Comparison of ENCODE assay signal across 9 mouse cellular contexts in genomic region chr14:49782715-49783531, GRCm38 (mm10). TPM values are rescaled to one million over a fixed set of nuclear protein-coding genes. Genes with fewer than 3 reads are reported as not detected.
A peak's percentile ranks its signal among the peaks of the same experiment; 100 is the strongest.
DNase-seq lines count a peak whose midpoint lies in the region; ATAC-seq and TF ChIP-seq lines count a peak whose summit lies in the region.
"Had no signal": no experiment of that assay in that cellular context is flagged by ENCODE, and none has a peak within 500 bp of the region (broad histone marks: within the 10 kb centered on the region; RNA-seq: fewer than 3 reads in every experiment).

Gene Armh4, minus strand, starts transcription at chr14:49783383.

- no peaks in the 10 kb centered on the region for H3K36me3 ChIP-seq in forebrain, embryonic 11.5 days (ENCODE audit: control insufficient read depth, insufficient read depth, low read length)
- H3K36me3 ChIP-seq in heart, embryonic 14.5 days (ENCODE audit: control insufficient read depth, insufficient read depth, low read length), result no peaks in the 10 kb centered on the region
- H3K36me3 ChIP-seq in kidney, postnatal 0 days (ENCODE audit: insufficient read depth, low read length), result no peaks in the 10 kb centered on the region
- H3K36me3 ChIP-seq in limb, embryonic 14.5 days (ENCODE audit: control insufficient read depth, insufficient read depth, low read length), result no peaks in the 10 kb centered on the region
- no peaks in the 10 kb centered on the region for H3K36me3 ChIP-seq in midbrain, embryonic 15.5 days (replicated peaks)
- no peaks in the 10 kb centered on the region for H3K36me3 ChIP-seq in testis, adult 2 months (ENCODE audit: control insufficient read depth, insufficient read depth, low read length)

- peak; percentile 88 for DNase-seq in forebrain, embryonic 11.5 days (ENCODE audit: low spot score)
- peak; percentile 80 for DNase-seq in kidney, postnatal 0 days (ENCODE audit: low spot score)
- peak; percentile 87 for DNase-seq in limb, embryonic 14.5 days (ENCODE audit: low spot score)
- DNase-seq in spleen, postnatal 36 days (ENCODE audit: low spot score in 2 of 2), result no peak

- no peak for TF ChIP-seq CTCF in kidney, postnatal 0 days (IDR thresholded peaks at IDR 0.05; ENCODE audit: low read depth)
- no peak for TF ChIP-seq CTCF in testis, adult 2 months (IDR thresholded peaks at IDR 0.05; ENCODE audit: control insufficient read depth, insufficient read depth, insufficient replicate concordance, low read depth, low read length)

- no peaks in the 10 kb centered on the region for H3K4me1 ChIP-seq in forebrain, embryonic 11.5 days (replicated peaks; ENCODE audit: control insufficient read depth, insufficient read depth, low read length)
- H3K4me1 ChIP-seq in heart, embryonic 14.5 days (ENCODE audit: control insufficient read depth in 2 of 2, insufficient read depth in 2 of 2, low read length in 2 of 2), result peaks cover 2 to 14% of the 10 kb centered on the region in 2 experiments; a peak in 2 of 4 replicates
- H3K4me1 ChIP-seq in kidney, postnatal 0 days (replicated peaks; ENCODE audit: insufficient read depth, low read length), result no peaks in the 10 kb centered on the region
- H3K4me1 ChIP-seq in limb, embryonic 14.5 days (ENCODE audit: control insufficient read depth, insufficient read depth, low read length), result peaks cover 6% of the 10 kb centered on the region; the same call in 1 of the 2 replicates
- peaks cover 14% of the 10 kb centered on the region for H3K4me1 ChIP-seq in midbrain, embryonic 15.5 days
- H3K4me1 ChIP-seq in testis, adult 2 months (ENCODE audit: control insufficient read depth, insufficient read depth, low read length), result no peaks in the 10 kb centered on the region; the same call in 1 of the 2 replicates

- H3K4me3 ChIP-seq in forebrain, embryonic 11.5 days (ENCODE audit: low read depth, low read length), result peak within 1 kb of the TSS; percentile 50
- peak within 1 kb of the TSS; percentile 65 to 69 for H3K4me3 ChIP-seq in heart, embryonic 14.5 days (ENCODE audit: control insufficient read depth in 1 of 2, insufficient read depth in 1 of 2, low read depth in 1 of 2, low read length in 2 of 2)
- peak within 1 kb of the TSS; percentile 39 for H3K4me3 ChIP-seq in kidney, postnatal 0 days (replicated peaks; ENCODE audit: low read depth, low read length)
- H3K4me3 ChIP-seq in limb, embryonic 14.5 days (replicated peaks; ENCODE audit: low read length), result peak within 1 kb of the TSS; percentile 54
- H3K4me3 ChIP-seq in midbrain, embryonic 15.5 days, result peak within 1 kb of the TSS; percentile 64
- H3K4me3 ChIP-seq in testis, adult 2 months (ENCODE audit: control insufficient read depth, low read depth, low read length), result peak within 1 kb of the TSS; percentile 47

- ATAC-seq in cerebellum, adult (ENCODE audit: insufficient number of reproducible peaks, low FRiP score, low TSS enrichment), result peak; percentile 96
- ATAC-seq in forebrain, embryonic 11.5 days (replicated peaks; ENCODE audit: low FRiP score), result peak; percentile 99
- ATAC-seq in heart, embryonic 14.5 days (ENCODE audit: insufficient number of reproducible peaks, insufficient read depth, low FRiP score, low read depth), result peak; percentile 89
- ATAC-seq in kidney, postnatal 0 days (replicated peaks; ENCODE audit: low FRiP score, low read depth), result peak; percentile 99
- peak; percentile 98 for ATAC-seq in limb, embryonic 14.5 days (ENCODE audit: low FRiP score, low read depth)
- ATAC-seq in midbrain, embryonic 15.5 days (replicated peaks), result peak; percentile 100

- peak; percentile 68; the same call in 1 of the 2 replicates for TF ChIP-seq POLR2A in limb, embryonic 14.5 days (IDR thresholded peaks at IDR 0.05; ENCODE audit: borderline replicate concordance, extremely low read depth, insufficient read depth, insufficient read length)
- no peak for TF ChIP-seq POLR2A in testis, adult 2 months (IDR thresholded peaks at IDR 0.05; ENCODE audit: control insufficient read depth, low read depth, low read length)

- H3K4me2 ChIP-seq in forebrain, embryonic 11.5 days (ENCODE audit: low read depth, low read length, severe bottlenecking), result peak within 1 kb of the TSS; percentile 77
- H3K4me2 ChIP-seq in heart, embryonic 14.5 days (ENCODE audit: low read length), result peak within 1 kb of the TSS; percentile 74
- peak within 1 kb of the TSS; percentile 72 for H3K4me2 ChIP-seq in kidney, postnatal 0 days (ENCODE audit: low read length)
- H3K4me2 ChIP-seq in limb, embryonic 14.5 days (replicated peaks; ENCODE audit: low read depth, low read length, severe bottlenecking), result peak within 1 kb of the TSS; percentile 81
- H3K4me2 ChIP-seq in midbrain, embryonic 15.5 days, result peak within 1 kb of the TSS; percentile 74

- H3K9me3 ChIP-seq in forebrain, embryonic 11.5 days (ENCODE audit: control insufficient read depth, low read length), result no peaks in the 10 kb centered on the region
- no peaks in the 10 kb centered on the region for H3K9me3 ChIP-seq in heart, embryonic 14.5 days (ENCODE audit: control insufficient read depth, low read length)
- no peaks in the 10 kb centered on the region for H3K9me3 ChIP-seq in kidney, postnatal 0 days (replicated peaks; ENCODE audit: low read length)
- no peaks in the 10 kb centered on the region for H3K9me3 ChIP-seq in limb, embryonic 14.5 days (ENCODE audit: control insufficient read depth, low read length)
- no peaks in the 10 kb centered on the region for H3K9me3 ChIP-seq in midbrain, embryonic 15.5 days

- WGBS in forebrain, embryonic 11.5 days, result under 1% methylated on average over 24 of the region's 24 CpGs
- under 1% methylated on average over 24 of the region's 24 CpGs for WGBS in heart, embryonic 14.5 days
- 1% methylated on average over 23 of the region's 24 CpGs for WGBS in kidney, postnatal 0 days
- 3% methylated on average over 22 of the region's 24 CpGs for WGBS in limb, embryonic 14.5 days
- under 1% methylated on average over 24 of the region's 24 CpGs for WGBS in midbrain, embryonic 15.5 days

- H3K9ac ChIP-seq in forebrain, embryonic 11.5 days (ENCODE audit: low read length), result peak within 1 kb of the TSS; percentile 72
- H3K9ac ChIP-seq in heart, embryonic 14.5 days (ENCODE audit: low read length), result peak within 1 kb of the TSS; percentile 71
- 0 out of 2 replicates have a peak within 1 kb of the TSS, but pooled peaks have one; percentile 19 for H3K9ac ChIP-seq in kidney, postnatal 0 days (ENCODE audit: low read depth, low read length)
- peak within 1 kb of the TSS; percentile 65 for H3K9ac ChIP-seq in limb, embryonic 14.5 days (ENCODE audit: low read depth, low read length, severe bottlenecking)
- H3K9ac ChIP-seq in midbrain, embryonic 15.5 days, result peak within 1 kb of the TSS; percentile 67

- H3K27ac ChIP-seq in forebrain, embryonic 11.5 days (ENCODE audit: low read depth, low read length), result no peak within 1 kb of the TSS
- H3K27ac ChIP-seq in heart, embryonic 14.5 days (replicated peaks in 1 of 2; ENCODE audit: control insufficient read depth in 1 of 2, insufficient read depth in 1 of 2, low read depth in 2 of 2, low read length in 2 of 2), result peak within 1 kb of the TSS; percentile 80 to 87
- H3K27ac ChIP-seq in kidney, postnatal 0 days, result 0 out of 2 replicates have a peak within 1 kb of the TSS, but pooled peaks have one; percentile 47
- no peak within 1 kb of the TSS for H3K27ac ChIP-seq in limb, embryonic 14.5 days (replicated peaks; ENCODE audit: low read depth, low read length)
- peak within 1 kb of the TSS; percentile 77 for H3K27ac ChIP-seq in midbrain, embryonic 15.5 days
- H3K27ac ChIP-seq in testis, adult 2 months (ENCODE audit: control insufficient read depth, insufficient read depth, low read depth, low read length), result no peak within 1 kb of the TSS
- H3K27ac ChIP-seq: macrophage had no signal

- no peaks in the 10 kb centered on the region for H3K27me3 ChIP-seq in forebrain, embryonic 11.5 days (ENCODE audit: control insufficient read depth, insufficient read depth, low read length)
- H3K27me3 ChIP-seq in heart, embryonic 14.5 days (ENCODE audit: control insufficient read depth, insufficient read depth, low read length), result no peaks in the 10 kb centered on the region
- no peaks in the 10 kb centered on the region for H3K27me3 ChIP-seq in kidney, postnatal 0 days (ENCODE audit: insufficient read depth, low read length)
- H3K27me3 ChIP-seq in limb, embryonic 14.5 days (ENCODE audit: control insufficient read depth, insufficient read depth, low read length), result no peaks in the 10 kb centered on the region
- peaks cover 7% of the 10 kb centered on the region; the same call in 1 of the 2 replicates for H3K27me3 ChIP-seq in midbrain, embryonic 15.5 days (replicated peaks)
- H3K27me3 ChIP-seq in testis, adult 2 months (ENCODE audit: control insufficient read depth, insufficient read depth, low read length), result no peaks in the 10 kb centered on the region

RNA-seq across cellular contexts. Expression of gene Armh4, which starts in this region (rescaled TPM):
- 22.6 and 26.5 TPM in 2 replicates for polyA plus RNA-seq in forebrain, embryonic 11.5 days (2014; fragmentation: Nextera tagmentation; extraction: Ambion mirVana)
- polyA plus RNA-seq in heart, embryonic 14.5 days (2014; fragmentation: Nextera tagmentation; extraction: Ambion mirVana), result 57.2 and 58.8 TPM in 2 replicates
- polyA plus RNA-seq in kidney, postnatal 0 days (2015; fragmentation: Nextera tagmentation; extraction: Ambion mirVana), result 6.3 and 7.5 TPM in 2 replicates
- polyA plus RNA-seq in limb, embryonic 14.5 days (2012; rRNA removed), result 11.3 and 12.9 TPM in 2 replicates
- polyA plus RNA-seq in limb, embryonic 14.5 days (2014; fragmentation: Nextera tagmentation; extraction: Ambion mirVana), result 16.3 and 17.8 TPM in 2 replicates
- polyA plus RNA-seq in midbrain, embryonic 15.5 days (2015; fragmentation: Nextera tagmentation; extraction: Ambion mirVana), result 21.6 and 25.8 TPM in 2 replicates
- 0.22 and 0.28 TPM in 2 replicates for polyA plus RNA-seq in testis, adult 2 months (2012; rRNA removed)
- polyA plus RNA-seq: macrophage had no signal

Comparison
In these comparisons a context has a peak if more than half of its experiments do, and no peak if none do; other contexts are left out.
1. DNase-seq: peak in forebrain, embryonic 11.5 days (single experiment), kidney, postnatal 0 days (single experiment) and limb, embryonic 14.5 days (single experiment); none in spleen, postnatal 36 days (0 of 2).
2. H3K27ac ChIP-seq: peak in heart, embryonic 14.5 days (2 of 2), kidney, postnatal 0 days (single experiment) and midbrain, embryonic 15.5 days (single experiment); none in forebrain, embryonic 11.5 days (single experiment), limb, embryonic 14.5 days (single experiment) and testis, adult 2 months (single experiment).
3. H3K9ac ChIP-seq: peak in every context shown above with its lines; median percentile 72 in forebrain, embryonic 11.5 days; 71 in heart, embryonic 14.5 days; 67 in midbrain, embryonic 15.5 days; 65 in limb, embryonic 14.5 days; 19 in kidney, postnatal 0 days.
4. Peak in every context shown above with its lines, with median percentiles within 50 percentile points of each other: ATAC-seq, H3K4me2 ChIP-seq and H3K4me3 ChIP-seq.